Mouse (Mus musculus): ENCODE data around the gene Fam222b.
"Not testable (repeated sequence)": the region's sequence is repeated elsewhere in the genome, so short reads cannot be mapped to it uniquely, and the experiment has no call there.

Gene Fam222b

DNA sequence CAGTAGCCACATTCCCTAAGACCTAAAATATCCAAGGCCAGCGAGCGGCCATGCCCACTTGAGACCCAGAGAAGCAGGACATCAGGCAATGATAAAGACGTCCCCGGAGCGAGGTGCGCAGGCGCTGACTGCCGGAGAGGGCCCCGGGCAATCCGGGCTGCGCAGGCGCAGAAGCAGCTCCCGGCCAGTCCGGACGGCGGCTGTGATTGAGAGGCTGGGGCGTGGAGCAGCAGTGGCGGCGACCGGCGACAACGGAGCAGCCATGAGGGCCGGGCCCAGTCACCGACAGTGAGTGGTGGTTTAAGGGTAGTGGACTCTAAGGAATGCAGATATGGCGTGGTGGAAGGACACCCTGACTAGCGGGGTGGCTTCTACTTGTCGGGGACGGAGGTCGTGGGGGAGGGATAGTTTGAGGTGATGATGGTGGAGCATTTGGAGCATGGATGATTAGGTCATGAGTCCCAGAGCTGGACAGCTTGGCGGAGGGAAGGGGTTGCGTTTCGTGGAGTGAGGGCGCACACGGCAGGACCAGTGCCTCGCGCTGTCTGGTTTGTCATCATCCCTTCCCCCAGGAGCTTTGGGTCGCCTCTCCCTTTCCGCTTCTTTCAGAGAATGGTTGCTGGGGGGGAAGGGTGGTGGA is at the start of gene Fam222b:
TSS of gene Fam222b (plus strand) at position 157 of the 640 bp plus-strand sequence.
- DNase-seq (ENCODE audit: low spot score in 2 of 2): peak; percentile 81 to 90

- peak in 1 of 2 experiments; percentile 37 for DNase-seq (ENCODE audit: low spot score in 2 of 2)
Measured at GRCm38 (mm10) chr11:78044758-78045251, 49.7 kb upstream of the Fam222b start.

- not testable (repeated sequence) for DNase-seq (ENCODE audit: low spot score in 2 of 2)
Measured at GRCm38 (mm10) chr11:78048637-78049036, 45.8 kb upstream of the Fam222b start.

DNA sequence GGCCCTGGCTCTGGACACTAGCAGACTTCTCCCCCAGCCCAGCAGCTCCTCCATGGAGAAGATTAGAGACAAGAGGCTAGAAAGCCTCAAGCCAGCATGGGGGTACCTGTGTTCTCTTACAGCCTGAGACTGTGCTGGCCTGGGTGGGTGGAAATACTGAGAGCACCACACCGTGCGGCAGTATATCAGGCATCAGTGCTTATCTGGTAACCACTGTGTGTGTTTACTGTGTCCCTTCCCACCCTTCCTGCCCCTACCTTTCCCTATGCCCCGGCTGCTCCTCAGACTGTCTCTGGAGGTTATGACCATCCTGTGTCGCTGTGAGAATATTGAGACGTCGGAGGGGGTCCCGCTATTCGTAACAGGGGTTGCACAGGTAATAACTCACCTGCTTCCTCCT is 41.4 kb upstream of the Fam222b start:
- no peak for DNase-seq (ENCODE audit: low spot score in 2 of 2)

DNA sequence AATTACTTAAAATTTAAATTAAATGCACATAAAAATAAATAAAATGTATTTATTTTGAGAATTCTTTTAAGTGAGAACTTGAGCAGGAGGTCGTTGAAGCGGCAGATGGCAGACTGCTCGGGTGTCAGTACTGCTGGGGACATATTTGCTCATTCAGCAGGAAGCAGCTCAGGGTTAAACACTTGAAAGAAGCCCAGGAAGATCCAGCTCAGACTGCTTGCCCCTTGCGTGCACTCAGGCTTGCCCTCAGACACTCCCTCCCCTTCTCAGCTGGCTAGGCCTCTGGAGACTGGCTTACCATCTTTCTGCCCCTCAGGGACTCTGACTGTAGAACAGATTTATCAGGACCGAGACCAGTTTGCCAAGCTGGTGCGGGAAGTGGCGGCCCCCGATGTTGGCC is 37.5 kb upstream of the Fam222b start:
- no peak for DNase-seq (ENCODE audit: low spot score in 2 of 2)

DNA sequence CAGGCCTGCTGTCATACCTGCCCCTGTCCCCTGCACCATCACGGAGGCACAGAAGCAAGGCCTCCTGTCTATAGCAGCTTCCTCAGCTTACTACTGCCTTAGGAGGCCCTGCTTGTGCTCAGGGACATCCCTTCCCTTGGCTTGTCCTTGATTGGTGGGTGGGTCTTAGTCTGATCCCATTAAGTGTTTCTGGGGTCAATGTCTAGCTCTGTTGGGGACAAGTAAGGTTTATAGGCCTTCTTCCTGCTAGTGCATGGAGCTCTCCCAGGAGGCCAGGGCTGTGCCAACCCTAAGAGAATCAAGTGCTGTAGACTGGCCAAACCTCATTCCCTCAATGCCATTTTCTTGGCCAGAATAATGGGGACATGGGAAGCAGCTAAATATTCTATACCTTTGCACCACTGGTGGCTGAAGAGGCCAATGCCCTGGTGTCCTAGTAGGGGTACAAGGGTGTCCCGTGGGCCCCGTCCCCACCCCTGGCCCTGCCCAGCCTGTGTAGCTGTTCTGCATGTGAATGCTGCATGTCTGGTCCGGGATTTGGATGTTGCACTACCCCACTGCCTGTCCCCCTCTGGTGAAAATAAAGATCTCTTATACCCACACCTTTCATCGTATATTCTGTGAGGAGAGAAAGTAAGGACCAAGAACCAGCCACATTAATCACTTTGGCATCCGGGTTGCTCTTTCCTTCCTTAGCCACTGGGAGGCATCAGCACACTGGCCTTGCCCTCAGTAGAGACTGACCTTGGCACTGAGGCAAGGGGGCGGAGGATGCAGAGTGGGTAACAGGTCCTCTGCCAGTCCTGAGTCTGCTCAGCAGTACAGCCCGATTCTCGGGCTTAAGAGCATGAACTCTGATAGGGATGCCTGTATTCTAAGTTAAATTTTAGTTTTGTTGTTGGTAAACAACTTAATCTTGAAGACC is 34.4 kb upstream of the Fam222b start:
- DNase-seq (ENCODE audit: low spot score in 2 of 2): peak; percentile 37 to 41

DNA sequence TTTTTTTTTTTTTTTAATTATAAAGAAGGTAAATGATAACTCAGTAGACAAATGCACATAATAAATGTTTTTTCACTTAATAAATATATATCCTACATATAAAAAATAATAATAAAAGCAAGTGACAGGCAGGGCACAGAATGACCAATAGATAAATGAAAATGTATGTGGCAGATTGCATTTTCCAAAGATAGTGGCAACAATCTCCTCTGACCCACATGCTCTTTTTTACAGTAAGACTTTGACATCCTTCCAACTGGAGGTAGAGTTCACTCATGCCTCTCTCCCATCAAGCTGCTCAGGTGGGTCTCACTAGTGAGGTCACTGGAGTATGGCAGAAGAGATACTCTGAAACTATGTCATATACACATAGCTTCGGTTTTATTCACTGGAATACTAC is 31.9 kb upstream of the Fam222b start:
- DNase-seq (ENCODE audit: low spot score in 2 of 2): no peak

GRCm38 (mm10) chr11:78065906-78066305 is 28.6 kb upstream of the Fam222b start:
- DNase-seq (ENCODE audit: low spot score in 2 of 2): no peak

GRCm38 (mm10) chr11:78066641-78067040 is 27.8 kb upstream of the Fam222b start:
- no peak for DNase-seq (ENCODE audit: low spot score in 2 of 2)

- no peak for DNase-seq (ENCODE audit: low spot score in 2 of 2)
Measured at GRCm38 (mm10) chr11:78067566-78067965, 26.9 kb upstream of the Fam222b start.

- DNase-seq (ENCODE audit: low spot score in 2 of 2): no peak
Measured at GRCm38 (mm10) chr11:78069130-78069529, 25.3 kb upstream of the Fam222b start.

- no peak for DNase-seq (ENCODE audit: low spot score in 2 of 2)
Measured at GRCm38 (mm10) chr11:78069646-78070045, 24.8 kb upstream of the Fam222b start.

- no peak for DNase-seq (ENCODE audit: low spot score in 2 of 2)
Measured at GRCm38 (mm10) chr11:78071938-78072337, 22.5 kb upstream of the Fam222b start.

DNA sequence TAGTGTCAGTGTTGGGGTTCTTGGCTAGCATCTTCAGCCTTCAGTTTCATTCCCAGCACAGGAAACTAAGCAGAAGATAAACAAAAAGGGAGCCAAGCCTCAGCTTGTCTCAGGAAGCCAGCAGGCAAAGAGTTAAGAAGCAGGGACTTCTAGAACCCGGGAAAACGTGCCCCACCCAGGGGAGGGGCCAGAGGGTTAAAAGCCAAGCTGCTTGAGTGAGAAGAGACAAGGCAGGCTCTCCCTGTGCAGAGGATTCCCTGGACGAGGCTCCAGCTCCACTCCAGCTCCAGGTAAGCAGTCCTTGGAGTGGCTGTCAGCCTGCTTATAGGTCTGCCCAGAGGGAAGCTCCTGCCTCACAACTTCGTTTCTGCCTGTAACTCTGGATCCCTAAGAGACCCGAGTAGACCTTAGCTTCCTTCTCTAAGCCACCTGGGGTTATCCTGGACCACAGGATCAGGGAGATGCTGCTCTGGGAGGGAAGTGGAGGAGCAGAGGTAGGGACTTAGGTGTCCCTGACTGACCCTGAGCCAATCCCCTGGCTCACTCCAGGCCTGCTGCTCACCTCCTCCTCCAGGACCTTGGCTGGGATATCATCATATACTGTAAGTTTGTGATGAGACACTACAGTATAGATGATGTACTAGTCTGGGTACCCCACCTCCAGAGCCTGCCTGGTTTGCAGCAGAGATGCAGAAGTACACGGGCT is 21.9 kb upstream of the Fam222b start:
- DNase-seq (ENCODE audit: low spot score in 2 of 2): no peak

DNA sequence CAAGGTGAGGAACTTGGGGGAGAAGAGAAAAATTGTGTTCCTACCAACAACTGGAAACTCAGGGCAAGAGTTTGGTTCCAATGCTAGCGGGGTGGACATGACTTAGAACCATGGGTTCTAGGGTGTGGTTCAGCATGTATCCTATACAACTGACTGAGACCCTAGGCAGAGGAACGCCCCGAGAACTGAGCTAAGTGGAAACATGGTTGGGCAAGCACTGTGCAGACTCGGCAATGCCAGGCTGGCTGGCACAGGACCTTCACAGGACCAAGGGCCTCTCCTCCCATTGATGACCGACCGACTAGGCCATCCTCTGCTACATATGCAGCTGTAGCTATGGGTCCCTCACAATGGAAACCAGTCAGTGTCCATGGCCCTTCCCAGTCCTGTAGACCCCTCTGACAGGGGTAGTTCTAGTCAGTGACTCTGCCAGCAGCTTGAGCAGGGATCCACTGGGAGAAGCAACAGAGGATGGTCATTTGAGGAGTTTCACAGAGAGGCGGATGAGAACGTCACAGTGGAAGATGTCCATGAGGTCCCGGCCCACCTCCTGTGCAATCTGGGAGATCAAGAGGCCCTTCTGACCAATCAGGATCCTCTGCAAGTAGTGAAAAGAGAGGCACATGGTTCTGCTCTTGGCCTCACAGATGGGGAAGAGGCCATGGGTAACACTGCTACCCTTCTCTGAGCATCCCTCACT is 20.7 kb upstream of the Fam222b start:
- DNase-seq (ENCODE audit: low spot score in 2 of 2): no peak

- DNase-seq (ENCODE audit: low spot score in 2 of 2): no peak
Measured at GRCm38 (mm10) chr11:78074277-78074652, 20.2 kb upstream of the Fam222b start.

GRCm38 (mm10) chr11:78074666-78075065 is 19.8 kb upstream of the Fam222b start:
- no peak for DNase-seq (ENCODE audit: low spot score in 2 of 2)

DNA sequence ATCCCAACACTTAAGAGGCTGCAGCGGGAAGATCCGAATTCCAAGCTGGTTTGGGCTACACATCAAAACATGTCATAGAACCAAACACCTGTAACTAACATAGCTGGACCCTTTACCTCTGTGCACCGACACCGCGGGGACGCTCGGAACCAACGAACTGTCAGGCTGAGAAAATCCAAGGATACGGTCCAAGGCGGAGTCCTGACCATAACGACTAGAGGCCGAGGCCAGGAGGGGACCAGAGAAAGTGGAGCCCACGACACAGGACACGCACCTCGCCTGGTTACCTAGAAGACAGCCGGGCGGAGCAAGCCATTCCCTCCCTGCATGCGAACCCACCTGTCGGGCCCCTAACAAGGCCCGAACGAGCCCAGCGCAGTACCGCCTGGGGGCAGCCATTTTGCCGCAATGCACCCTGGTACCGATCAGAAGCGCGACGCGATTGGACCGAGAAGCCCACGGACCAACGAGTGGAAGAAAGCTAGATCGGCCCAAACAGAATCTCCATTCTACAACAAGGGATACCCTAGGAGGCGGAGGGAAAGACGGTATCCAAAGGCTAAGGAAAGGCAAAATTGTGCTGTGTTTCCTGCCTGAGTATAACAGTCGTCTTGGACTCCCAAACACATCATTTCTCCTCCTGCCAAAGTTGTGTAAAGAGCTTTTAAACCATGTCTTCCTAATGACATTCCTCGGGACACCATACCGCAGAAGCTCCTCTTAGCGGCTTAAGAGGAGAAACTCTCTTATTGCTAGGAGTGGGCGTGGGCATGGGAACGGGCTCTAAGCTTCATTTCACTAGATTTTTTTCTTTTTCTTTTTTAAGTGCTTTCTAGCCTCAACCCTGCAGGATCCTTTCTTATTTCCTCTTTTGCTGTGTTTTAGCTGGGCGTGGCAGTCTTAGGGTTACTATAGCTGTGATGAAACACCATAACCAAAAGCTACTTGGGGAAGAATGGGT is 14.2 kb upstream of the Fam222b start, which contains the start of gene Eral1:
TSS of gene Eral1 (minus strand) at position 423 of the 961 bp plus-strand sequence.
- DNase-seq (ENCODE audit: low spot score in 2 of 2): peak; percentile 72 to 73

- no peak for DNase-seq (ENCODE audit: low spot score in 2 of 2)
Measured at GRCm38 (mm10) chr11:78083595-78083994, 10.9 kb upstream of the Fam222b start.

DNA sequence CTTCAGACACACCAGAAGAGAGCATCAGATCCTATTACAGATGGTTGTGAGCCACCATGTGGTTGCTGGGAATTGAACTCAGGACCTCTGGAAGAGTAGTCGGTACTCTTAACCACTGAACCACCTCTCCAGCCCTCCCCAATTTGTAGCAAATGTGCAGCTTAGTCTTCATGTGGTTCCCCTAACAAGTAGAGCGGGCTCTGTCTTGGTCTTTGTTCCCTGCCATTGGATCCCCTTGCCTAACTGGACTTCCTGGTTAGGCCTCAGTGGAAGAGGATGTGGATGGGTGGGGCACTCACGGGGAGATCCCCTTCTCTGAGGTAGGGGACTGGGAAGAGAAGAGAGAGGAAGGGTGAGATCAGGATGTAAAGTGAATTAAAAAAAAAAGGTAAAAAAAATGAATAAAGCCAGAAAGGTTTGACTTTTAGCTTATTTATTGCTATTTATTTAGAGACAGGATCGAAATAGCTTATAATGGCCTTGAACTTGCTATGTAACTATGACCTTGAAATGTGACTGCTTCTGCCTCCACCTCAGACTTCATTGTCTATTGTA is 7.5 kb upstream of the Fam222b start:
- no peak for DNase-seq (ENCODE audit: low spot score in 2 of 2)

Data from urinary bladder, adult 18-20 months (tissue).